Mouse (Mus musculus) kidney, postnatal 14 days (tissue): ENCODE data around the gene Glyr1.

Experiments used
- DNase-seq: peaks from one replicate; pipeline ENCODE4 v3.0.0; 2022; ENCODE audit warnings: mixed read lengths

The Glyr1 gene

DNA sequence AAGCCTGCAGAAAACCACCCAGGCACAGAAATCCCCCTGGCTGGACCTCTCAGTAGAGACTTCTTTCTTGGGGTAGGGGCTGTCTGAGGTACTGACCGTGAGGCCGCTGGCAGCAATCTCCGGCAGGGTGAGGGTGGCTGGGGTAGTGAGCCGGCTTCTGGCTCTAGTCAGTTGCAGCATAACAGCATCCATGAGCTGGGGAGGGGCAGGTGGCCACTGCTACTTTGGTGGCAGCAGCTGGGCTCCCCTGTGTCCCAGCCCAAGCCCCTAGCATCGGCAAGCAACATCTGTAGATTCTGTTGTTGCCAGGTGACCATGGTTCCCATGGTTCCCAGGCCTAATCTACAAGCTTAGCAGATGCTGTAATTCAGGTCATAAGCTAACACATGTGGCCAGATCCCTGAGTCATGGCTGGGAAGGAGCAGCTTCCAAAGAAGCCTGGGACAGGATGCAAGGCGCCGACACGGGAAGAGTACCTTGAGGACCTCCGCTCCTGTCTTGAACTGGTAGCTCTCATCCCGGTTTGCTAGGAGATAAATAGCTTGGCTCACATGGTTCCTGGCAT, 39.2 kb downstream of the Glyr1 start:
- DNase-seq, result no peak

DNA sequence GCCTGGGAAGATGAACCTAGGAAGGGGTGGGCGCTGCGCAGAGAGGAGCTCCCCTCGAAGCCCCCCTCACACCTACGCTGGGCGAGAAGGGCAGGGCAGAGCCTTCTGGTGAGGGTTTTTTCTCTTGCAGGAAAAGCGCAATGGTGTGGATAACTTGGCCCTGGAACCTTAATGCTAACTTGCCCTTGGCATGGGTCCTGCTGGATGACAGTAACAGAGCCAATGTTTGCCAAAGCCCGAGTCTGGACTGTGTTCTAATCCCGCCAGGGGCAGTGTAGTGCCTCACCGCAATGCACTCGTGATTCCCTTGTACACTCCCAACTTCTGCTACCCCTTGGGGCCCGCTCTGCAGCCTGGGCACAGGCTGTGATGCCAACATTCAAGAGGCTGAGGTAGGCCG, 41.6 kb downstream of the Glyr1 start:
- DNase-seq, result peak; percentile 22

- peak; percentile 14 for DNase-seq
Measured at GRCm38 (mm10) chr16:5007492-5007891, 42.2 kb downstream of the Glyr1 start.

GRCm38 (mm10) chr16:5007067-5007466, 42.6 kb downstream of the Glyr1 start, which contains the start of gene Smim22:
TSS of gene Smim22 (plus strand) at chr16:5007288.
- DNase-seq, result peak; percentile 84

DNA sequence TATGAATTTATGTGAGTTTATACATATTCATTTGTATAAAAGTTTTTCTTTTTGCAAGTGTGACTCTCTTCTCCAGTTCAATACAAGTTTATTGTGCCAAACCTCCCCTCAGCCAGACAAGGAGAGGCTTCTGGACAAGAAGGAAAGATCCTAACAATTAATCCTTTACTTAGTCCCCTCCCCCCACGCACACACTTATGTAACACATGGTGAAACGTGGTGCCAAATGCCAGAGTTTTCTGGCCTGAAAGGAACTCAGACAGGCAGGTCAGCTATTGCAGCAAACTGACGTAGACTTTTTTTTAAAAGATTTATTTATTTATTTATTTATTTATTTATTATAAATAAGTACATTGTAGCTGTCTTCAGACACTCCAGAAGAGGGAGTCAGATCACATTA, 49.1 kb downstream of the Glyr1 start:
- DNase-seq, result peak; percentile 28

- no peak for DNase-seq
Measured at GRCm38 (mm10) chr16:4998984-4999383, 50.7 kb downstream of the Glyr1 start.

GRCm38 (mm10) chr16:4997553-4997952, 52.1 kb downstream of the Glyr1 start, which contains the start of gene Sept12:
TSS of gene Sept12 (minus strand) at chr16:4997852.
- DNase-seq, result peak; percentile 17

- no peak for DNase-seq
Measured at GRCm38 (mm10) chr16:4993276-4993675, 56.4 kb downstream of the Glyr1 start.

DNA sequence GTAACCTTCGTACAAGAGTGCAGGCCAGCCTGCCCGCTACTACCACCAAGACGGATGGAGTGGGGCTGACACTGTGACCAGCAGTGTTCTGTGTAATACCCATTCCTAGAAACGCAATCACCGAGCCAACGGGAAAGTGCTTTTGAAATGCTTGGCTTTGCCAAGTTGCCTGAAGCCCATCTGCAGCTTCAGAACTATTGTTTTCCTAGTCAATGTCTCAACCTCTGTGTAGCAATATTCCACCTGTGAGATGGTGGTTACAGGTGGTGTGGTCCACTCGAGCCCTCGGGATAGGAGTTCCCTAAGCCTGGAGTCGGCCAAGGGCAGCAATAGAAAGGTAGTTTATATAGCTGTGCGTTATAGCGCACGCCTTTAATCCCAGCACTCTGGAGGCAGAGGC, 64.9 kb downstream of the Glyr1 start:
- DNase-seq, result no peak

- DNase-seq, result peak; percentile 55
Measured at GRCm38 (mm10) chr16:4979755-4980380, 69.8 kb downstream of the Glyr1 start.

- peak; percentile 43 for DNase-seq
Measured at GRCm38 (mm10) chr16:4978275-4979051, 71.2 kb downstream of the Glyr1 start.

DNA sequence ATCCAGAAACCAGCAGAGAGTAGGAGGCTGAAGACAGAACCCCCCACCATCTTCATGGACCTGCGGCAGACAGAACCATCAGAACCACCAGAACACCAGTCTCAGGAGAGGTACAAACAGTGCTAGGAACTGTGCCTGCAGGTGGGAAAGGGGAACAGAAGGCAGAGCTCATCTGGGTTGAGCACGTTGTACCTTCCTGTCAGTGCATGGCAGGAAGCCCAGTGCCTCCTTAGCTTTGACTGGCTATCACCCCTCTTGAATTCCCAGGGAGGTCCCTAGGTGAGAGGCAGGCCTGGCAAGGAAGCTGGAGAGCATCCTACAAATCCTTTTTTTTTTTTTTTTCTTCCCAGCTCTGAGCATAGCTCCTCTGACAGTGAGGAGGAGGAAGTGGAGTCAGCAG, 73.5 kb downstream of the Glyr1 start:
- no peak for DNase-seq

GRCm38 (mm10) chr16:4974521-4974920, 75.1 kb downstream of the Glyr1 start:
- DNase-seq, result no peak

- DNase-seq, result peak; percentile 32
Measured at GRCm38 (mm10) chr16:4971626-4972025, 78.0 kb downstream of the Glyr1 start.

DNA sequence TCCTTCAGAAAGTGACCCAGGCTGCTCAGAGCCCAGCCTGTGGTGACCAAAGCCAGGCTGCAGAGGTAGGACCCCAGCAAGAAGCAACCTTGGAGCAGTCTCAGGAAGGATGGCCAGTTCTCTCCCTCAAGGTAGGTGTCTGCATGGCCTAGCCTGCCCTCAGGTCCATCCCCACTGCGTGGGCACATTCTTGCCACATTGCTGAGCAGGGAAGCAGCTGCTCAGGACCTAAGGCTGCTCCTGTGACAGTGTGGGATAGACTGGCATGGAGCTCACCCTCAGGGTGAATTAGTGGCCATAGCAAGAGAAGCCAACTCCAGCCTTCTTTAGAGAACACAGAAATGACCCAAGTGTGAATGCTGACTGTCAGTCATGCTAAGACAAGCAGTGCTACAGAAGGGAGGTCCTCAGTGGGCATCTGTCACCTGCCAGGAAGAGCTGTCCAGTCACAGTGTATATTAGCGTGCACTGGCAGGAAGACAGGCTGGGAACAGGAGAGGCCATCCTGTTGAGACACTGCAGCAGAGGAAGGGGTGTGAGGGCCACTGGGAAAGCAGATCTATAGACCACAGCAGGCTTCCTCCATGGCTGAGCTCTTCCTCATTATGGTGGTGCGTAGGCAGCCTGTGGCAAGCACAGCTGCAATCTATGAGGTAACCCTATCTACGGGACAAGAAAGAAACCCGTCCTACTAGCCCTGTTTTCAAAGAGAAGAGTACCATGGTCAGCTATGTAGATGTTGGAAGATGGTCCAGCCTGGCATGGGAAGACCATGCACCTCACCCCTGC, 80.4 kb downstream of the Glyr1 start:
- DNase-seq, result no peak

GRCm38 (mm10) chr16:4968426-4968825, 81.2 kb downstream of the Glyr1 start:
- DNase-seq, result no peak

DNA sequence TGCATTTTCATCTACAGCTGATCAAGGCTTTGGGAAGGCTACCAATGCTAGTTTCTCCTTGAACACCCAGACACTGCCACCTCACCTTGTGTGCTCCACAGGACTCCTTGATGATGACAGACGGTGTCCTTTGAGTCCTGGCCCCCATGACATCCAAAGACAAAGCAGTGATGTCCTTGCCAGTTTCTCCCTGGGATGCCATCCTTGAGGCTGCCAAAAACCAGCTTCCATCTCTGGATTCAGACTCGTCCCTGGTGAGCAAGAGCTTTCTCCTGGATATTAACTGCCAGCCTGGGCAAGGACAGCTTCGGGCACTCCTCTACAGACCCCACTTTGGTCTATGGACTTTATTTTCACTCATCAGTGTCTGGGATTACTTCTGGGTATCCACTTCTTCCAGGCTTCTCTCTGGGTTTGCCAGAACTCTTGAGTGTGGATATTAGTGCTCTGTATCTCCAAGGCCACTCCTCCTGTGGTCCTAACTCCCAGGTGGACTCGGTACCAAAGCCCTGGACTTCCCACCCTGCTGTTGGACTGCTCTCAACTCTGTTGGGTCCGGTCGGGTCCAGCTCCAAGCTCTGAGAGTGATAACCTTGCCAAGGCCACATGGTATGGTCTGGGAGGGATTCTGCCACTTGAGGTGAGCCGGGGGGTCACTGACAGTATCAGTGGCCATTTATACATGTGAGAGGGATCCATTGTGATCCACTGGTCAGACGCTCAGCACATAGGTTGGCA, 84.1 kb downstream of the Glyr1 start:
- no peak for DNase-seq

DNA sequence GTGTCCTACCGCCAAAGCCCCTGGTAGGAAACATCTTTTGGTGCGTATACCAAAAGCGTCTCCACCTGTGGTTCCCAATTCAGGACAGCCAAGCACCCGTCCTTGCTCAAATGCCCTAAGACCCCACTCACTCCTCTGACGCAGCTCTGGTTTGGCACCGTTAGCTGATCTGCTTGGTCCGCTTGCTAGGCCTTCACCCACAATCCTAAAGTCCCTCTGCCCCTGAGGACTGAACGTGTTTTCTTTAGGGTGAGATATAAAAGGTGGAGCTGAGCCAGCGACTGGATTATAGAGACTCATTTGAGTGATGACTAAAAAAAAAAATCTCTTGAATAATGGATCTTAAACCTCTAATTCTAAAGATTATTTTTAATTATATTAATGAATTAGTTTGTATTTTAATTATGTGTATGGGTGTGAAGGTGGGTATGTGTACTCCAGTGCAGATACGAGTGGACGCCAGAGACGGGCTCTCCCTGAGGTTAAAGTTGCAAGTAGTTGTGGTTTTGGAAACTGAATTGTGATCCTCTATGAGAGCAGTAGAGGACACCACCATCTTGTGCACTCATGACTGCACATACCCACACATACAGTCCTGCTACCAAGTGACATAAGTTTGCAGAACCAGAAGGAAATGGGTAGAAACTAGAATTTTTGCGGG, 84.8 kb downstream of the Glyr1 start:
- DNase-seq, result no peak
